Mouse (Mus musculus): Measurements from ENCODE around the gene Itgav.

Itgav gene

DNA sequence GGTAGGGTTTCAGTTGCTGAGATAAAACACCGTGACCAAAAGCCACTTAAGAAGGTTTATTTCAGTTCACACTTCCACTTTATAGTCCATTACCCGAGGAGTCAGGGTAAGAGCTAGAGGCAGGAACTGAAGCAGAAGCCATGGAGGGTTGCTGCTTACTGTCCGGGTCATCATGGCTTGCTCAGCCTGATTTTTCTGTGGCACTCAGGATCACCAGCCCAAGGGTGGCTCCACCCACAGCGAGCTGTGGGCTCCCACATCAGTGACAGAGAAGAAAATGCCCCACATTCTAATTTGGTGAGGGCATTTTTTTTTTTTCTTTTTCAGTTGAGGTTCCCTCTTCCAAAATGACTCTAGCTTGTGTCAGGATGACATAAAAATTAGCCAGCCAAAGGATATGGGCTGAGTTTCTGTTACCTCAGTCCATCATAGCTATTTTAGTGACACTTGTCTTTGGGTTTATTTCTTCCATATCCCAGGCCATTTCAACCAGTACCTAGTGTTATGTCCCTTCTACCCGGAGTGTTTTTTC is 30.2 kb downstream of the Itgav start:
- no peak for DNase-seq

DNA sequence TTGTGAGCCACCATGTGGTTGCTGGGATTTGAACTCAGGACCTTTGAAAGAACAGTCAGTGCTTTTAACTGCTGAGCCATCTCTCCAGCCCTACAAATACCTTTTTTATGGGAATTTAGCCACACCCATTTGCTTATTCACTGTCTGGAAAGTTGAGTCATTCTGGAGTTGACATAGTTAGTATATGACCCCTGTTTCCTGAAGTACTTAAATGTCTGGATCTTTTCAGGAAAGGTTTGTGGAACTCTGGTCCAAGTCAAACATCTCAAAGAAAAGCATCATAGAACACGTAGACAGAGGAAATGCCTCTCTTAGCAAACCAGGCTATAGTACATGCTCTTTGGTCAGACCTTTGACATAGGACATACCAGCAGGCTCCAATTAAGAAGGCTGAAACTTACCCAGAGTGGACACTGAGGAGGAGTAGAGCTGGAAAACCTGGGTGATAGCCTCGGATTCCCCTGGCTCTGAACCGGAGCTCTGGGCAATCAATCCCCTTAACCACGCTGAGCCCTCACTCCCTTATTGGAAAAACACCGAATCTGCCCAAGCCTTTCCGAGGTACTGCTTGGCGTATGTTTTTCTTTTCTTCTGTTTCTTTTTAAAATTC is 34.5 kb downstream of the Itgav start:
- no peak for DNase-seq

DNA sequence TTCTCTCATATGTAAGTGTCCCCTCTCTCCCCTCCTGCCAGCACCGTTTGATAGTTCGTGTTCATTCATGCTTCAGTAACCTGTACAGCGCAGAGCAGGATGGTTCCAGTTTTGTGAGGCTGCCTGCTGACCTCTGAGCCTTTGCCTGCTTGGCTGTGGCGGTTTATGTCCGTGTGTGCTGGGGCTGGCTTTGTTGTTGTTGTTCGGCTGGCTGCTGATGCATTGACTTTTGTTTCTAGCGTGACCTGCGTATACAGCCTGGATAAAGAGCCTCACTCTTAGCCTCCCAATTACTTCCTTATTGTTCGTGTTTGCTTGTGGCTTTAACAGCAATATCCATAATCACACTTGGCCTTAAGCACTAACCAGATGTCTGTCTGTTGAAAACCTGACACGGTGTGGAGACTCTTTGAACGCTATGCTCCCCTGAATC is 35.0 kb downstream of the Itgav start:
- DNase-seq = peak; percentile 44 to 56

DNA sequence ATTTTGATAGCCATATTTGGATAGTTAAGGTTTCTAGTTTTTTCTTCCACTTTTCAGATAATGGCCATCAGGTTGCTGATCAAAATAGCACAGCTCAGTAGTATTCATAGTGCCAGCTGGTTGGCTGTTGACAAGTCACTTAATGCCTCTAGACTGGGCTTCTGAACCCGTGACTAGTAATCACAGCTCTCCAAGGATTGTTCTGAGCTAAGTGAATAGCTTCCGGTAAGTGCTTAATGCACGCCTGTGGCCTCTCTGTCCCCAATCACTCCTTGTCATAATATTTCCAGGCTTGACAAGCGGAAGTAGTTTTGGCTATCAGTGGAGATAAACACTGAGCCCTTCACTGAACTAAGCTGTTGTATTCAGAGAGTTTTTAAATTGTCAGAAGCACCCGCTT is 35.5 kb downstream of the Itgav start:
- peak; percentile 20 to 32 for DNase-seq

DNA sequence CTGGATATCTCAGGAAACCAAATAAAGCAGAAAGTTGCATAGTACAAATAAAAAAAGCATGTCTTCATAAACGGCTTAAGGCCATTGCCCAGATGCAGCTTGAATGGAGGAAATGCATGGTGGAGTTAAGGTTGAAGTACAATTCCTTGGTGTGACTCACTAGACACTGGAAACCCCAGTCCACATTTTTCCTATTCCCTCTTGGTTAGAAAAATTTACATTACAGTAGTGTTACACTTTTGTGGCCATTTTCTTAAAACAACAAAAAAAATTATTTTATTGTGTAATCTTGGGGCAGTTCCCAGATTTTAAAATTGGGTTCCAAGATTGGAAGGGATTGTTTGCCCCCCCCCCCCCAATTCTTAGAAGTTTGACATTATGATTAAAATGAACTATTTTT is 35.9 kb downstream of the Itgav start:
- no peak for DNase-seq

DNA sequence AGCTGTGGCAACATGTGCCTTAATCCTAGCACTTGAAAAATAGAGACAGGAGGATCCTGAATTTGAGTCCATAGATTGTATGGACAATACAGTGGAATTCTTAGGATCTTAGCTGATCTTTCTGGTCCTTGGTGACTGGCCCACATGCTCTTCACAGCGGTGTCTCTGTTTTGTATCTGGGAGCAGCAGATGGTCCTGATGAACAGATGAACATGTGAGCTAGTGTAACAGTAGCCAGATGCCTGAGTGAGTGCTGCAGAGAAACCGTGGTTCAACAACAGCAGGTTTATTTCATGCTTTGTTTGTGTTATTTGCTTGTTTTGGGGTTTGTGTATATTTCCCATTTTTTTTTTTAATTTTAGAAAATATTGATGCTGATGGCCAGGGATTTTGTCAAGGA is 37.3 kb downstream of the Itgav start:
- peak; percentile 45 to 55 for DNase-seq

DNA sequence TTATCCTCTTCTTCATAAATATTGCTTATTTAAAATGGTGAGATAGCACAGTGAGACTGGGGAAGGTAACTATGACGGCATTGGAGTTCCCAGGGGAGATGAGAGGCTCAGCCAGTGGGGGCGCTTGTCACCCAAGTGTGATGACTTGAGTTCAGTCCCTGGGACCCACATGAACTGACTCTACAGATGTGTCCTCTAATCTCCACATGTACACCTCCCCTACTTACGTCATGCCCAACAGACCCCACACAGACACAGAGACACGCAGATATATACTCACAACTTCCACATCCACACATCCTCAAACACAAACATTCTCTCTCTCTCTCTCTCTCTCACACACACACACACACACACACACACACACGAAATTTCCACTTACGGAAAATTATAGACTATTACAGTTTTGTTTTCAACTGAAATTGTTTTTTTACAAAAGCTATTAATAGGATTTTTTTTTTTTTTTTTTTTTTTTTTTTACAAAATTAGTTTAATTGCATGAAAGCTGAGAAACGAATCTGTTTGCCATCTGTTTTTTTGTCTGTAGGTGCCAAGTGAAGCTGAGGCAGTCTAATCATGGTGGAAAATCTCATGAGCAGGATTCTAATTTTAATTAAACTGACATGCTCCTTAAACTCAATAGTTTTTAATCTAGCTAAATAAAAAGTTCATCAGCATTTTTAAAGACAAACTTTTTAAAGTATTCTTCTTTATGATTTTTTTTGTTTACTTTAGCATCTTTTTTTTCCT is 38.1 kb downstream of the Itgav start:
- DNase-seq = peak; percentile 40 to 45

DNA sequence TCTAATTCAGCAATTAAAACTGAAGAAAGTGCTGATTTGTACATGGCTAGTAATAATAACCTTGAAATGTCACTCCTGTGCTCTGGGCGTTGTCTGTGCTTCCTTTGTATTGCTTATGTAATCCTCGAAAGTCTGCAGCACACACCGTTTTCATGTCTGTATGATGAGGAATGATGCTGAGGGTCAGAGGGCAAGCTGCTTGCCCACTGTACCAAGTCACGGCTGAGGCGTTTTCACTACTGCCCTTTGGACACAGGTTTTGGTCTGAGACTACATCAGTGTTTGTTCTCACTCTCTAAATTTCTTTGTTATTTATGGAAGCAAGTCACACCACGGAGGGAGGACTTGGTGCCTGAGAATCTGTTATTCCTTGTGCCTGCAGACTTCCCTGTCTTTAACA is 41.9 kb downstream of the Itgav start:
- no peak for DNase-seq

DNA sequence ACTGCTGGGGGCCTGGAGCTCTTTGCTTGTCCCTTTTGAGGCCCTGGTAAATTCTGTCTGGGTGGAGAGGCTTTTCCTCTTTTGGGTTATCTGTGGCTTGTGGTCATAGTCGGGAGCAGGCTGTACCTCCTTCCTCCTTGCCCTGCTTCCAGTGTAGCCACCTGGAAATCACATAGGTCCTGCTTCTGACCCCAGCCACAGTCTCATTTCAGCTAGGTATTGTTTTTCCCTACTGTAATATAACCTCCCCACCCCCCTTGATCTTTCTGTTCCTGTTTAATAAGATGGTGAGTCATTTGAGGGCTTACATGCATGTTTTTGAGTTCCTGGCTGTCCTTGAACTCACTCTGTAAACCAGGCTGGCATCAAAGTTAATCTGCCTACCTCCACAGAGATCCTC is 42.7 kb downstream of the Itgav start:
- DNase-seq = no peak

DNA sequence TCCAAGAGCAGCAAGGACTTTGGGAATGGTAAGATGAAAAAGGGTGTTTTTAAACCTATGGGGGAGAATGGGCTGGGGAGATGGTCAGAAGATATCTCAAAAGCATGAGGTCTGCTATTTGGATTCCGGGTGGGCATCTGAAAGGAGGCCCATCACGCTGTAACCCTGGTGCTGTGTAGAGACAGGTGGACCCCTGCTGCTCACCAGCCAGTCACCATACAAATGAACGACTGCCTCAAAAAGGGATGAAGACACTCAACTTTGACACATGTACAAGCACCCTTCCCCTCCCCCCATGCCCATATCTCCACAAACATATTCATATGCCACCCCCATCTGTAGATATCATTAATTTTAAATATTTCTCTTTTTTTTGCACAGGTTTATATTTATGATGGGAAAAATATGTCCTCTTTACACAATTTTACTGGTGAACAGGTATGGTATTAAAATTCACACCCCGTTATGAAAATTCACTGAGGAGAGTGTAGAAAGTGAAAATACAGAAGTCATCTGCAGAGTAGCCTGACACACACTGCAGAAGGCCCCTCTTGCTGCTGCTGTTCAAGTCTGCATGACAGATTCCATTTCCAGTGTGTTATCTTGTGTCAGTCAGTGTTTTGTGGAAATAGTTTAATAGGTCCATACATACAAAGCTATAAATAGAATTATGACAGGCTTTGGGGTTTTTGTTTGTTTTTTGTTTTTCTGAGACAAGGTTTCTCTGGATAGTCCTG is 44.3 kb downstream of the Itgav start:
- DNase-seq = no peak

DNA sequence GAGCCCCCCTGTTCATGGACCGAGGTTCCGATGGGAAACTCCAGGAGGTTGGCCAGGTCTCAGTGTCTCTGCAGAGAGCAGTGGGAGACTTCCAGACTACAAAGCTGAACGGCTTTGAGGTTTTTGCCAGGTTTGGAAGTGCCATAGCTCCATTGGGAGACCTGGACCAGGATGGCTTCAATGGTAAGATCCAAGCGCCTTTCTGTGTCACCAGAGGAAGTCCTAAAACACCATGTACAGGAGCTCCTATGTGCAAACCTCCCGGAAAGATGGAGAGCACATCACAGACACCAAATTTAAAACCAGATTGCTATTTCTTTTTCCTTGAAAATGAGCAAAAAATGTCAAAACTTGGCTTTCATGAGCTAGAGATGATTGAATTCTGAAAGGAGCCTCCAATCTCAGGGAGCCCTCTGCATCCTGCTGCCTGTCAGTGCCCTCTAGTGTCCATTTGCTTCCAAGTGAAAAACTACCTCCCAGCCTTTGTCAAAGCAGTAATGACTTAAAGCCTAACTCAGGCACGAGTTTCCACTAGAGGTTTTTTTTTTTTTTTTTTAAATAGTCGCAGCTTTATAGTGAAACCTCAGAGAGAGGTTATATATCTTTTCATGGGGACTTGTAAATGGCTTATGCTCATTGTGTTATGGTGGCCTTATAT is 47.1 kb downstream of the Itgav start:
- peak; percentile 74 to 77 for DNase-seq

DNA sequence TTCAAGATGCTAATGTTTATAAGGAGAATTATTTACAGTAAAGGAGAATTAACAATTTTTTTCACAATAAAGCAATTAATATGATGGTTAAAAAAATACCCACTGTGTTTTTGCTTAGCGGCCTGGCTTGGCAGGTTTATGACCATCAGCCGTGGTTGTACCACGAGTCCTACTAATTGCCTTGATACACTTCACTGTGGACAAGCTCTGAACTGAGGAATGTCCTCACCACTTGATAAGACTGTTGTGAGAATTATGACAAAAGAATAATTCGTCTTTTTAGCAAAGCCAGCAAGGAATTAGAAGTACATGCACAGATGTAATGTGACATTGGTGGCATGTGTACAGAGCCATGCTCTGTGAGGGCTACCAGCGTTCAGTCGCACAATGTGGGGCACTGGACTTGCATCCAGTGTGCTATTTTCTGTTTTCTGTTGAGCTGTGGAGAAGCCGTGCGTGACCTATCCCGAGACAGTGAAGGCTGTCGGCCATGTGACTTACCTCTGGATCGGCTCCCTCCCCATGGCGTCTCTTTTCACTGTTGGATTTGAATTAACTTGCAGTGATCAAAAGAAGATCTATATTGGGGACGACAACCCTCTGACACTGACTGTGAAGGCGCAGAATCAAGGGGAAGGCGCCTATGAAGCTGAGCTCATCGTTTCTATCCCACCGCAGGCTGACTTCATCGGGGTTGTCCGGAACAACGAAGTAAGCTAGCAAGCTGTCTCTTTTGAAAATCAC is 67.3 kb downstream of the Itgav start:
- no peak for DNase-seq

DNA sequence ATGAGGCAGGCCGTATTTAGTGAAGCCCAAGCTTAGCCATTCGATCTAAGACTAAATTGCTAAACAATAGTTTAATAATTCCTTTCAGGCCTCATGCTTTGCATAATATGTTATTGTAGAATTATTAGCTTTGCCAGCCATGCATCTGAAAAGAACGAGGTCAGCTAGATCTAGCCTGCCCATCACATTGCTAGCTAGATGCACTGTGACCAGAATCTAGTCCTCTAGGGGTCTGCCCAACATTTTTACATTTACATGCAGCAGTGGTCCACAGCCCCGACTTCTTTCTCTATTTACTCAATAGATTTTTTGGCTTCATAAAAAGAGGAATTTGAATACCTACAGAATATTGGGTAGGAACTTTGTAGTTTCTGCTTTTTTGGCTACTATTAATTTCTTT is 67.9 kb downstream of the Itgav start:
- no peak for DNase-seq

DNA sequence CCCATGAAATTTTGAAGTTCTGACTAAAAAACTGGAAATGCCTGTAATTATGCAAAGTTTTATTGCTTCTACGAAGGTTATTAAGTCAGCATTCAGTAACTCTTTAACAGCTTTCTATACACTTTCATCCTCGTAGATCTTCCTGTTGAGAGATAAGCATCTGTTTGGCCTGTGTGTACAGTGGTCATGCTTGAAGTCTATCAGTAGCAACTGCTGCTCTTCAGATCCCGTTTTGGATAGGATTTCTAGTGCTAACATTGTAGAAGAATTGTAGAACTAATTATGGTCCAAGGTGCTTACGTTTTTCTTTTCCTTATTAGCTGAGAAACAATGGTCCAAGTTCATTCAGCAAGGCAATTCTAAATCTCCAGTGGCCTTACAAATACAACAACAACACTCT is 71.6 kb downstream of the Itgav start:
- no peak for DNase-seq

DNA sequence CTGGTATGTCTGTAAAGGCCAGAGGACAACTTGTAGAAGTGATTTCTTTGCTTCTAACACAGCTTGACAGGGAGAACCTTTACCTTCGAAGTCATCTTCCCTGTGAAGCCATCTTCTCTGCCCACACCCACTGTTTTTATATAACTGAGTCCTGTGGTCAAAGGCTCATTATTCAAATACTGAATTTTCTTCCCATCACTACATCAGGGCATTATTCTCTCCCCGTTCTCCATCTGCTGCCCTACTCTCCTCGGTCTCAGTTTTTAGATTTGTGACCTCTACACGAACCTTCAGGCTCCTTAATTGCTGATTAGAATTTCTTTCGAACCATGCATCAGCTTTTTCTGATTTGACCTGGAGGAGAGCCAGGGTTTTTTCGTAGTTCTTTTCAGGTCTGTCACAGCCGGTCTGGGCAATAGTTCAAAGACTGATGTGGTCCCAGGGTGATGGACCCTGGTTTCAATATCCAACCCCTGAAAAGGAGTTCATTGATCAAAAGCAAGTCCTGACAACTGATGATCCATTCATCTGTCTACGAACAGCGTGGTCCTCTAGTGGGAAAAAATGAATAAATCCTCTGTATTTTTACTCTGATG is 73.8 kb downstream of the Itgav start:
- no peak for DNase-seq

DNA sequence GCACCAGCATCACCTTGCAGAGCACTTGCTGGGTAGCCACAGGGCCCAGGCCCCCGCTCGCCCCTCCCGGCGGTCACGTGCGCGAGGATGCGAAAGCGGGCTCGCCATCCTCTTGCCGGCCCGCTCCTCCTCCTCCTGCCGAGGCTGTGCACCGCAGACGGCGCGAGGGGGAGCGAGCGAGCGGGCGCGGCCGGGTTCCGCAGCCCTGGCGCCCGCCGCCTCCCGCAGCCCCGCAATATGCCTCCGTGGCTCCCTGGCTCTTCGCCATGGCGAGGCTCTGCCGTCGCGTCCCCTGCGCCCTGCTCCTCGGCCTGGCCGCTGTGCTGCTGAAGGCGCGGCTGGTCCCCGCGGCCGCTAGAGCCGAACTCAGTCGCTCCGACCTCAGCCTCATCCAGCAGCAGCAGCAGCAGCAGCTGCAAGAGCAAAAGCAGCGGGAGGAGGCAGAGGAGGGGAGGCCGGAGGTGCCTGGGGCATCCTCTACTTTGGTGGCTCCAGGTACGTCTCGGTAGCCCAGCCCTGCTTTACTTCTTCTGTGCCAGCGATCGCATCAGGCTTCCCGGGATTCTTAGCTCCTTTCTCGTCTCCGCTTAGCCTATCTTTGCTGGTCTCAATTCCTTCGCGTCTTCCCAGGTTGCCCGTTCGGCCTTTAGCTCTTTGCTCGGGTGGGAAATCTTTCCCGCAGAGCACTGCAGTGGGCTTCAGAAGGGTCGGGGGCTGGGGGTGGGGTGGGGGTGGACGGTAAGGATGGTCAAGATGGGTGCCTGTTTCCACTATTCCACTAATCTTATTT is 88.5 kb downstream of the Itgav start, which contains the start of gene Fam171b:
Fam171b (plus strand) TSS at position 154 of the 790 bp plus-strand sequence.
- peak; percentile 93 to 95 for DNase-seq

DNA sequence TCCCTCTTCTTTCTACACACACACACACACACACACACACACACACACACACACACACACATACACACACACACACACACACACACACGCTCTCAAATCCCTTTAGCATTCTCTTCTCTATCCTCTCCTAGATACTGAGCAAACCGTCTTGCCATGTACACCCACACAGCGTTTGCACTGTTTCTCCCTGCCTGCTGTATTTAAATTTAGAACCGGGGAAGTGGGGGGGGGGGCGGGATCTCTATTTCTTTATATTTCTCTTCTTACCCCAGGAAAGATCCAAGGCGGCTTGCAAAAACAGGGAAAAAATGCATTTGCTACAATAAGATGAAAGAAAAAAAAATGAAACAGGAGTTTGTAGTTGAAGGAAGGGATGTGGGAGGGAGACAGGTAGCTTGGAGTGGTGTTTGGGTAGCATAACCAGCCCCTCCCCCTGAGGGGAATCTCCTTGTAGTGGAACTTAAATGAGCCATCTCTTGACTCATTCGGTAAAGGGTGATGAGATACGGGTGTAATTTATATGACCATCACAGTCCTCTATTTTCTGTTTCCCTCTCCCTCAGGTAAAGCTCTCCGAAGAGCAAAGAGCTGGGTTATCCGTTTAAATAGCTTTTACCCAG is 89.2 kb downstream of the Itgav start:
- DNase-seq = peak; percentile 53 to 54

DNA sequence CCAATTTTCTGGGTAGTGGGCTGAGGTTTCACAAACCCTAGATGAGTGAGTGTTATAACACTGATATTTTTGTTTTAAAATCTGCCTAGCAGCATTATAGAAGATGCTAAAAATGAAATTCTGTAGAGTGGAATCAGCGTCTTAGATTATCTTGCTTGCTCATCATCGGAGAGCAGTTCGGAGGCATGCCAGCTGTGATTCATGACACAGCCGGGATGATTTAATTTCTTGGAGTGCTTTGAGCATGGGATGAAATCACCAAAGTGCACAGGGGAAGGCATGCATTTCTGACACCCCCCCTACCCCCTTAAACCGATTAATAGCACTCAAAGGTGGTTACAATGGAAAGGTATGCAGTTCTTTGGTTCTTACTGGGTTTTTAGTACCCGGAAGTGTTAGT is 89.8 kb downstream of the Itgav start:
- DNase-seq = peak; percentile 47 to 67

DNA sequence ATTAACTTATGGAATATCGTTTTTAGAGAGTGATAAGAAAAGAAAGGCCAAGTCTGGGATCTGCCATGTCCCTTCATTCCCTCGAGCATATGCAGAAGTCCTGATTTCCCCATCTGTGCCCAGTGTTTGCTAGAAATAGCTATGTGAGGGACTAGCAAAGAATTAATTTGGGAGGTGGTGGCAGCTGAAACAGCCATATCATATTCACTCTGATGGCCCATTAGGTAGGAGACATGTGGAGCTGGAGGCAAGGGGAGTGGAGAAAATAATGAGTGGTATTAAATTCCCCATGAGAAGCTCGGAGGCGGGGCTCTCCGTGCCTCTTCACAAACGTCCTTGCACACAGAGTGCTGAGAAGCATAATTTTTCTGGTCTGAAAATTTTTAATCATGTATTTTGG is 92.0 kb downstream of the Itgav start:
- no peak for DNase-seq

DNA sequence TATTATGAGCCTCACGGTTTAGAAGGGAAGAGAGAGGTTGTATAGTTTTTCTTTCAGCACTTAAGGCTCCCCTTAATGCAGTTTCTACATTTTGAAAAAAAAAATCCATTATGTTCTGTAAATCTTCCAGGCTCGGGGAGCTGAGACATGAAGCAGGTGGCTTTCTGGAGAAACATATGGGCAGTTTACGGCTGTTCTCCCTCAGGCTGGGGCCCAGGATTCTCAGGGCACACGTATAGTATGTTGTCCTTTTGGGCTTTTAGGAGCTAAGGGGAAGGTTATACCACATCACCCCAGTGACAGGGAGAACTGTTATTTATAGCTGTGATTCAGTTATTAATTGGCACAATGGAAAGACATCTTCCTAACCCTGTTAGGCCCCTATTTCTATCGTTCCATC is 101.0 kb downstream of the Itgav start:
- DNase-seq = no peak

Data from cerebellum, postnatal 14 days (tissue).